Mouse (Mus musculus) spleen, postnatal 4 days (tissue): ENCODE measurements around the gene Gnaq.
"Not testable (repeated sequence)": the region's sequence is repeated elsewhere in the genome, so short reads cannot be mapped to it uniquely, and the experiment has no call there.

Source experiments
- DNase-seq, 2 experiments: peaks; one replicate each; pipeline ENCODE4 v3.0.0; 2022; ENCODE audit warnings: low spot score in 2 of 2

The Gnaq gene

DNA sequence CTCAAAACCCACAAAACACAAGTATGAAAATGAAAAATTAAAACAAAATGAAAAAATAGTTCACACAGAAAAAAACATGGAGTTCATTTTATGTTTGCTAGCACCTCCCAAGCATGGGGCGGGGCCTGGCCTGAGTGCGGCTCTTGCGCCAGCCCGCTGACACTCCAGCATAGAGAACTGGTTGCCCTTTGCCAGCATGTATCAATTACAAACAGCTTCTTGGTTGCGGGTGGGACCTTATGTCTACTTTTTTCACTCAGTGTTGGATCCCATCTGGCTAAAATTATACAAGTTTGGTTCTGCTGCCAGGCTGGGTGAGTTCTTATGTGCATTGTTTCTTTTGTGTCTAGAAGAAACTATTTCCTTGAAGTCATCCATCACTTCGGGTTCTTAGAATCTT lies 14.8 kb downstream of the Gnaq start:
- DNase-seq = peak in 1 of 2 experiments; percentile 23

- no peak for DNase-seq
Measured at GRCm38 (mm10) chr19:16149094-16149493, 16.5 kb downstream of the Gnaq start.

DNA sequence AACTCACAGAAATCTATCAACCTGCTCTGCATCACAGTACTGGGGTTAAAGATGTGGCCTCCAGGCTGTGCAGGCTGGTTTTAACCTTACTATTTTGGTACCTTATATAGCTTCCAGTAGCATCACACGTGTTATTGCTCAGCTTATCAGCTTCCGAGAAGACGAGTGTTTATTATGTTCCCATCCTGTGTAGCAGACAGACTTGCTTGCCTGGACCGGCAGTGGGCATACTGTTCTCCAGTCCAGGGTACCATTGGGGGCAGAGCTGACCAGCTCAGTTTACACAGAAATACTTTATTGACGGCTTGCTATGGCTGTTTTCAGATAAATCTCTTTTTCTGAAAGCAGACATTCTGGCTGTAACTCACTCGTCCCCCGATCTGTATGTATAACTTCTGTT lies 17.7 kb downstream of the Gnaq start:
- no peak for DNase-seq

GRCm38 (mm10) chr19:16153851-16154250 lies 21.2 kb downstream of the Gnaq start:
- DNase-seq = no peak

GRCm38 (mm10) chr19:16154480-16154879 lies 21.8 kb downstream of the Gnaq start:
- no peak for DNase-seq

GRCm38 (mm10) chr19:16157120-16157519 lies 24.5 kb downstream of the Gnaq start:
- no peak for DNase-seq

- DNase-seq = peak in 1 of 2 experiments; percentile 40
Measured at GRCm38 (mm10) chr19:16160759-16161158, 28.1 kb downstream of the Gnaq start.

- DNase-seq = no peak
Measured at GRCm38 (mm10) chr19:16161222-16161621, 28.6 kb downstream of the Gnaq start.

GRCm38 (mm10) chr19:16164396-16164795 lies 31.8 kb downstream of the Gnaq start:
- DNase-seq = not testable (repeated sequence)

GRCm38 (mm10) chr19:16167185-16167584 lies 34.6 kb downstream of the Gnaq start:
- peak in 1 of 2 experiments; percentile 27 for DNase-seq

DNA sequence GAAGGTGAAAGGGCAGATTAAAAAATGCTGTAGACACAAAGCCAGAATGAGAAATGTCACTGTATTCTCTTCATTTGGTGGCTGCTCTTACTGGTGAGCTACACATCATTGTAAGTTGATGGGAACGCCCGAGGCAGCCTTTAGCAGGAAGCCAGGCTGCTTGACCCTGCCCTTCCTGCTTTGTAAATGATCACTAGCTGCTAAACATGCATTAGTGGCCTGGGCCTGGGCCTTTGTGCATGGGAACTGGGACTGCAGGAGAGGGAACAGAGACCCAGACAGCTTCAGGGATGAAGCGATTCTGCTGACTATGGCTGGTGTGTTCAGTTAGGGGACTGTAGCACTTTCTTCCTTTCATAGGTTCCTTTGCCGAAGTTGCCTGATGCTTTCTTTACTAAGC lies 35.6 kb downstream of the Gnaq start:
- peak; percentile 15 to 54 for DNase-seq

GRCm38 (mm10) chr19:16168653-16169198 lies 36.1 kb downstream of the Gnaq start:
- DNase-seq = peak in 1 of 2 experiments; percentile 46

DNA sequence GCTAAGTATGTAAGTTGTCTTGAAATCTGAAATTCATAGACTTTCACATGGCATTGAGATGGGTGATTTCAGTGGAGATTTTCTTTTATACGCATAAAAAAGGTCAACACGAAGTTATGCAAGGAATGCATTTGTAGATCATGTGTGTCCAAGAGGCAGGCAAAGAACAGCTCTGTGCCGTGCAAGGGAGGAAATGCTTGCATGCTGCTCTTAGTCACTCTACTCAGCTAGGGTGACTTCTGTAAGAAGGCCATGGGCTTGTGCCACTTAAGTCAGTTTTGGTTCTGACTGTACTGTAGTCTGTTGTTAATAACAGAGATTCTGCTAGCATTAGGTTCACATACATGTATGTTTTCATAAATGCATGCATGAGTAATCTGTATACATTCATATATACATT lies 38.1 kb downstream of the Gnaq start:
- DNase-seq = peak in 1 of 2 experiments; percentile 38

GRCm38 (mm10) chr19:16173721-16174120 lies 41.1 kb downstream of the Gnaq start:
- no peak for DNase-seq

DNA sequence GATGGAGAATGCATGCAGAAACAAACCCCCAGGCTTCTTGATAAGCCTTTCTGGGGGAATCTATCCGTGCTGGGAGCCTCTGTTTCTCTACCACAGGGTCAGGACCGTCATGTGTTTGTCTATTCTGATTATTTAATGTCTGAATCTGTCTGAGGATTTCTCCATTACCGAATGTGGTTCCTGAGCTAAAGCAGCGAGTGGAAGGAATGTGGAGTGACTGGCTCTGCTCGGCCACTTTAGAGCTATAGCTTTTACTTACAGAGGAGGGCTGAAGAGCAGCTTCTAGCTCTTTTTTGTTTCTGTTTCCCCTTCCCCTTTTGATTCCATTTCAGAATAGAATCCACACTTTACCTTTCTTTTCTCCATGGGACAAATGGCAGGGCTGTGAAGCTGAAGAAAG lies 43.8 kb downstream of the Gnaq start:
- no peak for DNase-seq

DNA sequence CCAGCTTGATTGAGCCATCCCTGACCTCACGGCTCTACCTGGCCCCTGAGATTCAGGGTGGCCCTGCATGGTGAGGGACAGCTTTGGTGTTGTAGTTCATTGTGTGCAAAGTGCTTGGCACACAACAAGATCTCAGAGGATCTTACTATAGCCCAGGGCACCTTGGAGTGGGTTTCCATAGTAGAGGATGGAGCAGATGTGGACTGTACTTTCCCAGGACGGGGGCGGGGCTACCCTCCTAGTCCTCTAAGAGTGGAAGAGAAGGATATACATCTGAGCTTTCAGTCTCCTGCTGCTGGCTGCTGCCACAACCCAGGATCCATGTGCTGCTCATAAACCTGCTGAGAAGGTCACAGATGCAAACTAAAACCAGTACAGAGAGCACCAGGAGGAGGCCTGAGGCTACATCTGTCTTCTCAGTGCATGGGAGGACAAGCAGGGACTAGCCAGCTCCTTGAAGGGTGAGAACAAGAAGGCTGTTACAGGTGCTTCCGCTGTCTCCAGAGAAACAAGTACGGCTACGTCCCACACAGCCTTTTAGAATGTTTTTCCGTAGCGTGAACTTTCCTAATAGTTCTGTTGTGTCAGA lies 44.6 kb downstream of the Gnaq start:
- DNase-seq = no peak

- peak in 1 of 2 experiments; percentile 14 for DNase-seq
Measured at GRCm38 (mm10) chr19:16181258-16181657, 48.6 kb downstream of the Gnaq start.

DNA sequence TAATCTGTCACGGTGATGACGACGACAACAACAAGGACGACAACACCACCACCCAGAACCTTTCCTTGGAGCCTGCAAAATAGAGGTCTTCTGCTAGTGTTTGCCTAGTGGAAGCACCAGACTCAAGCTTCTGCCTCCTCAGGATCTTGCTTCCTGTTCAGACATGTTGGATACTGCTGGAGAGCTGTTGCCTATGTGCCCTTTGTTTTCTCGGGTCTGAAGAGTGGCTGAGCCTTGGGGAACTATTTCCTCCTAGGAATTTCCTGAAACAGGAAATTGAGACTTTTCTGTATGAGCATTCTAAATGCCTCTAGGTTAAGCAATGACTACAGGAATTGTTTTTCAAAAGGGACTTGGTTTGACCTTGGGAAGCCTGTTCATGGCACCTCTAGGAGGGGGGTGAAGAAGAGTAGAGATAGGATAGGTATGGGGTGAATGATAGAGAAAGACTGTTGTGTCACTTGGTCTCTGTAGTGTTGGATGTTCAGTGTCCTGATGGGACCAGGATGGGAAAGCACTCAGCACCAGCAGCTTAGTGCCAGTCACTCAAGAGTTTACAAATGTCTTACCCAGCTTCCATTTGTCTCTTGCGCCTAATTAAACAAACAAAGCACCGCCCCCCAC lies 49.3 kb downstream of the Gnaq start:
- peak in 1 of 2 experiments; percentile 36 for DNase-seq

- DNase-seq = no peak
Measured at GRCm38 (mm10) chr19:16183592-16184365, 51.1 kb downstream of the Gnaq start.

- no peak for DNase-seq
Measured at GRCm38 (mm10) chr19:16186984-16187383, 54.4 kb downstream of the Gnaq start.

GRCm38 (mm10) chr19:16187952-16188351 lies 55.3 kb downstream of the Gnaq start:
- no peak for DNase-seq

GRCm38 (mm10) chr19:16189066-16189765 lies 56.6 kb downstream of the Gnaq start:
- DNase-seq = no peak
